11 mouse cellular contexts compared by ENCODE assay signal in the genomic region with DNA sequence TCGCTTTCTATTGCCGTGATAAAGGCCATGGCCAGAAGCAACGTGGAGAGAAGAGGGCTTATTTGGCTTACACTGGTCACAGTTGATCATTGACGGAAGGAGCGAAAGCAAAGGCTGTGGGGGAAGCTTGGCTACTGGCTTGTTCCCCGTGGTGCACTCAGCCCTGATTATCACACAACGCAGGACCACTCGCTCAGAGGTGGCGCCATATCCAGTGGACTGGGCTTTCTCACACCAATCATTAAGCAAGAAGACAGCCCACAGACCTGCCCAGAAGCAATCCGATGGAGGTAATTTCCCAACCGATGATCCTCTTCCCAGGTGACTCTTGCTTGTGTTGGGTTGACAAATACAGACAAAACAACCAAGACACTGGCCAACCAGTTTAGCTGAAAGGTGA.
"Had no signal": no experiment of that assay in that cellular context is flagged by ENCODE, and none has a peak within 500 bp of the region (broad histone marks: within the 10 kb centered on the region; RNA-seq: fewer than 3 reads in every experiment).

No protein-coding gene starts in this region.

- H3K27ac ChIP-seq: hindbrain, embryonic 15.5 days; left cerebral cortex, adult 2 months; liver, embryonic 14.5 days; midbrain, embryonic 10.5 days; midbrain, embryonic 15.5 days; neural tube, embryonic 12.5 days; neural tube, embryonic 15.5 days; stomach, embryonic 15.5 days had no signal

- H3K4me2 ChIP-seq: hindbrain, embryonic 15.5 days; lung, embryonic 14.5 days; midbrain, embryonic 15.5 days; neural tube, embryonic 12.5 days; neural tube, embryonic 15.5 days; stomach, embryonic 15.5 days had no signal

- H3K27me3 ChIP-seq: hindbrain, embryonic 15.5 days; midbrain, embryonic 15.5 days; neural tube, embryonic 12.5 days; stomach, embryonic 15.5 days had no signal

- H3K4me1 ChIP-seq: hindbrain, embryonic 15.5 days; midbrain, embryonic 10.5 days; midbrain, embryonic 15.5 days; neural tube, embryonic 12.5 days; stomach, embryonic 15.5 days had no signal

- H3K36me3 ChIP-seq: hindbrain, embryonic 15.5 days; midbrain, embryonic 10.5 days; midbrain, embryonic 15.5 days; neural tube, embryonic 12.5 days; neural tube, embryonic 15.5 days; stomach, embryonic 15.5 days had no signal

- H3K9me3 ChIP-seq: hindbrain, embryonic 15.5 days; megakaryocyte, embryonic 14.5 days; midbrain, embryonic 10.5 days; midbrain, embryonic 15.5 days; neural tube, embryonic 12.5 days; neural tube, embryonic 15.5 days; stomach, embryonic 15.5 days had no signal

- H3K9ac ChIP-seq: hindbrain, embryonic 15.5 days; liver, embryonic 14.5 days; lung, embryonic 14.5 days; midbrain, embryonic 15.5 days; neural tube, embryonic 12.5 days; neural tube, embryonic 15.5 days; stomach, embryonic 15.5 days had no signal

- H3K4me3 ChIP-seq: hindbrain, embryonic 15.5 days; left cerebral cortex, adult 2 months; megakaryocyte, embryonic 14.5 days; midbrain, embryonic 10.5 days; midbrain, embryonic 15.5 days; neural tube, embryonic 12.5 days; neural tube, embryonic 15.5 days; stomach, embryonic 15.5 days had no signal

- ATAC-seq: intestine, postnatal 0 days; midbrain, embryonic 15.5 days had no signal
